Mouse (Mus musculus): ENCODE measurements around the gene Aldh18a1. TPM values are rescaled to one million over a fixed set of nuclear protein-coding genes. Genes with fewer than 3 reads are reported as not detected.
A peak's percentile ranks its signal among the peaks of the same experiment; 100 is the strongest.

The Aldh18a1 gene
- total and polyA plus RNA-seq, 3 experiments, result 101 to 193 (median 120) TPM

DNA sequence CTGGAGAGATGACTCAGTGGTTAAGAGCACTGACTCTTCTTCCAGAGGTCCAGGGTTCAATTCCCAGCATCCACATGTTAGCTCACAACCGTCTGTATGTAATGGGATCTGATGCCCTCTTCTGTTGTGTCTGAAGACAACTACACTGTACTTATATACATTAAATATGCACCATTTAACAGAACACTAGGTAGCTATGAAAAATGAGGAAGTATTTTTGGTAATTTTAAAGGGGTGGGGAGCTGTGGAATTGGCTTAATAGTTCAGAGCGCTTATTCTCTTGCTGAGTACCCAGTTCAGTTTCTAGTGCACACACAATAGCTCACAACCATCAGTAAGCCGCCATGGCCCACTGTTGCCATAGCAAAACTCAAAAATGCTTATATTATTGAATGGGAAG is 72.7 kb downstream of the Aldh18a1 start:
- Histone ChIP-seq H3K9me3 (replicated peaks; ENCODE audit: low read length) (no peaks in the 10 kb centered on the region), H3K36me3 (replicated peaks in 1 of 2; ENCODE audit: control insufficient read depth in 1 of 2, insufficient read depth in 1 of 2, low read length in 1 of 2) (no peaks in the 10 kb centered on the region), H3K4me3 (replicated peaks in 1 of 3; ENCODE audit: low read depth in 2 of 3, low read length in 2 of 3, poor library complexity in 1 of 3) (no peak overlapping the region), H3K4me2 (ENCODE audit: insufficient read depth, low read depth, poor library complexity, severe bottlenecking) (no peak overlapping the region), H3K27ac (ENCODE audit: insufficient read depth, low read depth) (no peak overlapping the region), H3K9ac (ENCODE audit: insufficient read depth, low read depth) (no peak overlapping the region), H3K79me2 (replicated peaks; ENCODE audit: control insufficient read depth, extremely low read depth, insufficient read depth, poor library complexity, severe bottlenecking) (no peaks in the 10 kb centered on the region), H3K27me3 (replicated peaks) (no peaks in the 10 kb centered on the region), H3K4me1 (ENCODE audit: control insufficient read depth in 1 of 2, insufficient read depth in 2 of 2) (peaks cover 3 to 15% of the 10 kb centered on the region in 2 experiments; a peak in 3 of 4 replicates)
- dilution Hi-C loops (cut with MboI; ENCODE audit: extremely low pct_ligation_motif_present, extremely low pct_unique_long_range_greater_than_20kb, low sequenced_read_pairs), result no loop called here
- in situ Hi-C loops (cut with MboI; ENCODE audit: low pct_ligation_motif_present, low pct_unique_long_range_greater_than_20kb, low sequenced_read_pairs), result no loop called here
- TF ChIP-seq SMC3 (IDR thresholded peaks at IDR 0.05; ENCODE audit: low read depth, low read length), result no peak
- no peak for TF ChIP-seq ZKSCAN1 (IDR thresholded peaks at IDR 0.05; ENCODE audit: borderline replicate concordance, low read depth, low read length)
- TF ChIP-seq MAX (IDR thresholded peaks at IDR 0.05; ENCODE audit: low read length), result no peak
- no peak for TF ChIP-seq MYC (IDR thresholded peaks at IDR 0.05; ENCODE audit: low read depth, low read length)
- no peak for TF ChIP-seq USF2 (conservative IDR thresholded peaks at IDR 0.05; ENCODE audit: low read depth, low read length)
- no peak for TF ChIP-seq IRF4 (IDR thresholded peaks at IDR 0.05; ENCODE audit: low read depth, low read length)
- DNase-seq (ENCODE audit: extremely low read depth), result no peak

DNA sequence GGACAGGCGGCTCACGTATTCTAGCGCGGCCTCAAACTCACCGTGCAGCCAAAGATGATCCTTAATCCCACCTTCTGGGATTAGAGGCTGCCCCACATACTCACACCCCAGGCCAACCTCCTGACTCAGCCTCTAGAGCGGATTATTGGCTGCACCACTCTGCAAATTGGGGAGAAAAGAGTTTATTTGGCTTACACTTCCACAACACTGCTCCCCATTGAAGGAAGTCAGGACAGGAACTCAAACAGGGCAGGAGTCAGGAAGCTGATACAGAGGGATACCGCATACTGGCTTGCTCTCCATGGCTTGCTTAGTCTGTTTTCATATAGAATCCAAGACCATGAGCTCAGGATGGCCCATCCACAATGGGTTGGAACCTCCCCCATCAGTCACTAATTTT is 73.9 kb downstream of the Aldh18a1 start:
- H3K4me2 ChIP-seq (ENCODE audit: insufficient read depth, low read depth, poor library complexity, severe bottlenecking), result 0 out of 2 replicates have a peak overlapping the region, but pooled peaks have one; percentile 26
- TF ChIP-seq ZC3H11A (IDR thresholded peaks at IDR 0.05; ENCODE audit: low read depth, low read length) (no peak), HCFC1 (IDR thresholded peaks at IDR 0.05; ENCODE audit: low read depth, low read length) (no peak), MXI1 (IDR thresholded peaks at IDR 0.05; ENCODE audit: low read depth, low read length) (no peak), POLR2A (IDR thresholded peaks at IDR 0.05; ENCODE audit: low read depth, low read length) (no peak), ZNF384 (IDR thresholded peaks at IDR 0.05; ENCODE audit: low read depth, low read length) (no peak), ZMIZ1 (IDR thresholded peaks at IDR 0.05; ENCODE audit: low read depth, low read length) (no peak), IRF4 (IDR thresholded peaks at IDR 0.05; ENCODE audit: low read depth, low read length) (no peak), CHD1 (IDR thresholded peaks at IDR 0.05; ENCODE audit: low read depth, low read length) (no peak), PAX5 (IDR thresholded peaks at IDR 0.05; ENCODE audit: low read length) (no peak), KAT2A (IDR thresholded peaks at IDR 0.05; ENCODE audit: insufficient replicate concordance, low read length) (no peak), JUN (IDR thresholded peaks at IDR 0.05; ENCODE audit: insufficient read depth, low read depth, low read length) (no peak), TBP (conservative IDR thresholded peaks at IDR 0.05; ENCODE audit: low read depth, low read length) (no peak)
- no peaks in the 10 kb centered on the region for H3K9me3 ChIP-seq (replicated peaks; ENCODE audit: low read length)
- in situ Hi-C loops (cut with MboI; ENCODE audit: low pct_ligation_motif_present, low pct_unique_long_range_greater_than_20kb, low sequenced_read_pairs), result no loop called here
- no peaks in the 10 kb centered on the region for H3K79me2 ChIP-seq (replicated peaks; ENCODE audit: control insufficient read depth, extremely low read depth, insufficient read depth, poor library complexity, severe bottlenecking)
- H3K4me3 ChIP-seq (replicated peaks in 1 of 3; ENCODE audit: low read depth in 2 of 3, low read length in 2 of 3, poor library complexity in 1 of 3), result no peak overlapping the region
- peaks cover 3 to 20% of the 10 kb centered on the region in 2 experiments; a peak in 3 of 4 replicates for H3K4me1 ChIP-seq (ENCODE audit: control insufficient read depth in 1 of 2, insufficient read depth in 2 of 2)
- H3K36me3 ChIP-seq (replicated peaks in 1 of 2; ENCODE audit: control insufficient read depth in 1 of 2, insufficient read depth in 1 of 2, low read length in 1 of 2), result no peaks in the 10 kb centered on the region
- H3K27ac ChIP-seq (ENCODE audit: insufficient read depth, low read depth), result no peak overlapping the region
- no peak for DNase-seq (ENCODE audit: extremely low read depth)
- no peaks in the 10 kb centered on the region for H3K27me3 ChIP-seq (replicated peaks)
- H3K9ac ChIP-seq (ENCODE audit: insufficient read depth, low read depth), result no peak overlapping the region
- dilution Hi-C loops (cut with MboI; ENCODE audit: extremely low pct_ligation_motif_present, extremely low pct_unique_long_range_greater_than_20kb, low sequenced_read_pairs), result no loop called here

All from CH12.LX (cell line).